Mouse (Mus musculus) CH12.LX (cell line): ENCODE measurements at regions not wholly inside any gene's neighbourhood (a gene's known extent, or its start where the extent isn't known, plus 50 kb on each side); places are given as distances from the start of the nearest gene placed in this dataset.

Source experiments
- DNase-seq: peaks from one replicate; pipeline ENCODE4 v3.0.0-alpha.2; 2013; ENCODE audit errors: extremely low read depth
- H3K27ac ChIP-seq: 2 replicates; pipeline ENCODE4 v1.5.1; 2012; ENCODE audit warnings: low read depth, mild to moderate bottlenecking, control low read depth, moderate library complexity; ENCODE audit not compliant: insufficient read depth
- H3K27me3 ChIP-seq: replicated peaks from 2 replicates; pipeline ENCODE3; 2012; ENCODE audit warnings: inconsistent platforms
- H3K36me3 ChIP-seq, 2 experiments: replicated peaks in 1 of 2; 2 replicates each; pipeline versions ENCODE3 to v1.6.1; 2012; ENCODE audit warnings: inconsistent platforms in 1 of 2, low read length in 1 of 2, mild to moderate bottlenecking in 1 of 2, mixed read lengths in 1 of 2, moderate library complexity in 1 of 2; ENCODE audit not compliant: control insufficient read depth in 1 of 2, insufficient read depth in 1 of 2
- H3K4me1 ChIP-seq, 2 experiments: 2 replicates each; pipeline ENCODE4 v1.6.1; 2012; ENCODE audit warnings: inconsistent platforms in 1 of 2, moderate library complexity in 1 of 2; ENCODE audit not compliant: insufficient read depth in 2 of 2, control insufficient read depth in 1 of 2
- H3K4me2 ChIP-seq: 2 replicates; pipeline ENCODE4 v1.6.1; 2012; ENCODE audit warnings: low read depth, mild to moderate bottlenecking, control low read depth; ENCODE audit not compliant: poor library complexity, insufficient read depth, severe bottlenecking
- H3K4me3 ChIP-seq, 3 experiments: fragments of 150-350 bp in 1 of 3; sonication (generic) in 1 of 3; replicated peaks in 1 of 3; 2 replicates each; pipeline versions ENCODE3 to v1.5.1; 2011 to 2012; ENCODE audit warnings: low read depth in 2 of 3, low read length in 2 of 3, mild to moderate bottlenecking in 2 of 3, moderate library complexity in 2 of 3, control low read depth in 1 of 3, improper control_type of control experiment in 1 of 3, inconsistent platforms in 1 of 3, mixed read lengths in 1 of 3; ENCODE audit not compliant: poor library complexity in 1 of 3
- H3K79me2 ChIP-seq: replicated peaks from 2 replicates; pipeline ENCODE4 v1.6.1; 2012; ENCODE audit warnings: mild to moderate bottlenecking, moderate library complexity; ENCODE audit not compliant: control insufficient read depth, poor library complexity, insufficient read depth, severe bottlenecking; ENCODE audit errors: extremely low read depth
- H3K9ac ChIP-seq: 2 replicates; pipeline ENCODE4 v1.6.1; 2012; ENCODE audit warnings: low read depth, mild to moderate bottlenecking, control low read depth, moderate library complexity; ENCODE audit not compliant: insufficient read depth
- H3K9me3 ChIP-seq: replicated peaks from 2 replicates; pipeline ENCODE3; 2012; ENCODE audit warnings: low read length, inconsistent platforms, mixed read lengths
- CHD1 ChIP-seq: IDR thresholded peaks from 2 replicates; pipeline ENCODE4 v1.6.1; 2012; ENCODE audit warnings: low read depth, low read length, improper control_type of control experiment, inconsistent platforms
- CHD2 ChIP-seq: IDR thresholded peaks from 2 replicates; pipeline ENCODE4 v1.6.1; 2011; ENCODE audit warnings: low read length, improper control_type of control experiment
- CTCF ChIP-seq, 2 experiments: IDR thresholded peaks in 1 of 2; conservative IDR thresholded peaks in 1 of 2; 2 replicates each; pipeline ENCODE4 v1.5.1; 2011 to 2012; ENCODE audit warnings: low read depth in 2 of 2, low read length in 2 of 2, improper control_type of control experiment in 1 of 2, inconsistent platforms in 1 of 2, mild to moderate bottlenecking in 1 of 2, moderate library complexity in 1 of 2
- E2F4 ChIP-seq: IDR thresholded peaks from 2 replicates; pipeline ENCODE4 v1.6.1; 2011; ENCODE audit warnings: low read depth, low read length, improper control_type of control experiment; ENCODE audit not compliant: insufficient replicate concordance
- ELF1 ChIP-seq: IDR thresholded peaks from 2 replicates; pipeline ENCODE4 v1.6.1; 2014; ENCODE audit warnings: low read depth, mild to moderate bottlenecking, inconsistent platforms, low read length, improper control_type of control experiment
- EP300 ChIP-seq: IDR thresholded peaks from 2 replicates; pipeline ENCODE4 v1.6.1; 2011; ENCODE audit warnings: low read length, improper control_type of control experiment
- GABPA ChIP-seq: IDR thresholded peaks from 2 replicates; pipeline ENCODE4 v1.6.1; 2012; ENCODE audit warnings: low read depth, low read length, improper control_type of control experiment, inconsistent platforms; ENCODE audit not compliant: insufficient replicate concordance
- HCFC1 ChIP-seq: IDR thresholded peaks from 2 replicates; pipeline ENCODE4 v1.6.1; 2012; ENCODE audit warnings: low read depth, mild to moderate bottlenecking, inconsistent platforms, low read length, improper control_type of control experiment
- JUN ChIP-seq: IDR thresholded peaks from 2 replicates; pipeline ENCODE4 v1.6.1; 2011; ENCODE audit warnings: low read depth, mild to moderate bottlenecking, low read length, improper control_type of control experiment, moderate library complexity; ENCODE audit not compliant: insufficient read depth
- JUND ChIP-seq: conservative IDR thresholded peaks from 2 replicates; pipeline ENCODE4 v1.6.1; 2011; ENCODE audit warnings: low read depth, low read length, improper control_type of control experiment
- MAX ChIP-seq: IDR thresholded peaks from 2 replicates; pipeline ENCODE4 v1.6.1; 2011; ENCODE audit warnings: low read length, improper control_type of control experiment
- MAZ ChIP-seq: IDR thresholded peaks from 2 replicates; pipeline ENCODE4 v1.6.1; 2012; ENCODE audit warnings: low read depth, mild to moderate bottlenecking, inconsistent platforms, low read length, improper control_type of control experiment, moderate library complexity
- MXI1 ChIP-seq: IDR thresholded peaks from 2 replicates; pipeline ENCODE4 v1.6.1; 2011; ENCODE audit warnings: mild to moderate bottlenecking, low read depth, low read length, improper control_type of control experiment
- MYC ChIP-seq: IDR thresholded peaks from 2 replicates; pipeline ENCODE4 v1.6.1; 2011; ENCODE audit warnings: low read depth, mild to moderate bottlenecking, improper control_type of control experiment, low read length
- NELFE ChIP-seq: IDR thresholded peaks from 2 replicates; pipeline ENCODE4 v1.6.1; 2011; ENCODE audit warnings: low read depth, low read length, improper control_type of control experiment
- NRF1 ChIP-seq: IDR thresholded peaks from 2 replicates; pipeline ENCODE4 v1.6.1; 2014; ENCODE audit warnings: low read depth, mild to moderate bottlenecking, inconsistent platforms, low read length, improper control_type of control experiment, moderate library complexity
- PAX5 ChIP-seq: IDR thresholded peaks from 2 replicates; pipeline ENCODE4 v1.6.1; 2012; ENCODE audit warnings: low read length, inconsistent platforms, mixed read lengths
- POLR2A ChIP-seq: IDR thresholded peaks from 2 replicates; pipeline ENCODE4 v1.6.1; 2011; ENCODE audit warnings: low read depth, mild to moderate bottlenecking, improper control_type of control experiment, low read length
- RAD21 ChIP-seq: IDR thresholded peaks from 2 replicates; pipeline ENCODE4 v1.6.1; 2011; ENCODE audit warnings: low read depth, mild to moderate bottlenecking, low read length, improper control_type of control experiment, moderate library complexity
- RCOR1 ChIP-seq: conservative IDR thresholded peaks from 2 replicates; pipeline ENCODE4 v1.6.1; 2012; ENCODE audit warnings: low read depth, mild to moderate bottlenecking, inconsistent platforms, low read length, improper control_type of control experiment
- SIN3A ChIP-seq: IDR thresholded peaks from 2 replicates; pipeline ENCODE4 v1.6.1; 2012; ENCODE audit warnings: low read length, improper control_type of control experiment, inconsistent platforms
- SMC3 ChIP-seq: IDR thresholded peaks from 2 replicates; pipeline ENCODE4 v1.6.1; 2011; ENCODE audit warnings: low read depth, low read length, improper control_type of control experiment
- UBTF ChIP-seq: IDR thresholded peaks from 2 replicates; pipeline ENCODE4 v1.6.1; 2012; ENCODE audit warnings: low read depth, mild to moderate bottlenecking, inconsistent platforms, low read length, improper control_type of control experiment, moderate library complexity
- USF1 ChIP-seq: IDR thresholded peaks from 2 replicates; pipeline ENCODE4 v1.6.1; 2014; ENCODE audit warnings: low read depth, mild to moderate bottlenecking, inconsistent platforms, low read length, improper control_type of control experiment
- ZC3H11A ChIP-seq: IDR thresholded peaks from 2 replicates; pipeline ENCODE4 v1.6.1; 2012; ENCODE audit warnings: low read depth, mild to moderate bottlenecking, inconsistent platforms, low read length, improper control_type of control experiment
- ZNF384 ChIP-seq: IDR thresholded peaks from 2 replicates; pipeline ENCODE4 v1.6.1; 2012; ENCODE audit warnings: low read depth, low read length, improper control_type of control experiment, inconsistent platforms
- dilution Hi-C: fragments of 300-500 bp; cut with MboI; formaldehyde crosslinking; loops from 2 replicates; pipeline ENCODE4 v1.14.3; 2020; ENCODE audit warnings: low sequenced_read_pairs; ENCODE audit not compliant: extremely low pct_unique_long_range_greater_than_20kb, extremely low pct_ligation_motif_present
- in situ Hi-C: fragments of 300-500 bp; cut with MboI; formaldehyde crosslinking; loops from 3 replicates; pipeline ENCODE4 v1.14.3; 2019; ENCODE audit warnings: low sequenced_read_pairs, low pct_ligation_motif_present, low pct_unique_long_range_greater_than_20kb, mixed read lengths

DNA sequence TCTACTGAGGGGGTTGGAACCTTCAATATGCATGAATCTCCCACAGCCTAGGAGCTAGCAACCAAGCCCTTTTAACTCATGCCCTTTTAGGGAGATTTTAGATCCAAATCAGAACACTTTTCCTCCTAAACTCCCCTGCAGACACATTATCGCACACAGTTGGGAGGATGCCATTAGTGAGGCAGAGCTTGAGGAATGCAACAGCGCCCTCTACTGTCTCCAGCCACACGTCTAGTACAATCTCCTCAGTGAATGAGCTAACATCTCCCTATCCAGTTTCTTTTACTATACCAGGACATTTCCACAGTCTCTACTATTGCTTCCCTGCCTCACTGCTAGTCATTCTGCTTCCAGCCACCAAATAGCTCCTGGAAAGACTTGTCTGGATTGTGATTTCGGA lies 59.3 kb downstream of the 1700080O16Rik start:
- Histone ChIP-seq H3K4me3 (no peak overlapping the region), H3K4me1 (no peaks in the 10 kb centered on the region), H3K36me3 (no peaks in the 10 kb centered on the region), H3K9ac (no peak overlapping the region), H3K27ac (no peak overlapping the region), H3K9me3 (no peaks in the 10 kb centered on the region), H3K4me2 (no peak overlapping the region), H3K79me2 (no peaks in the 10 kb centered on the region), H3K27me3 (no peaks in the 10 kb centered on the region)
- peak; percentile 58 for DNase-seq
- dilution Hi-C loops (no loop called here), in situ Hi-C loops (no loop called here)
- TF ChIP-seq EP300: no peak
- TF ChIP-seq UBTF: no peak
- TF ChIP-seq E2F4: no peak
- no peak for TF ChIP-seq MAZ
- TF ChIP-seq MAX: no peak
- TF ChIP-seq CHD1: no peak
- TF ChIP-seq NELFE: no peak
- TF ChIP-seq POLR2A: no peak
- peak; percentile 58 for TF ChIP-seq RAD21
- peak; percentile 49 for TF ChIP-seq SMC3
- no peak for TF ChIP-seq GABPA
- TF ChIP-seq PAX5: no peak
- no peak for TF ChIP-seq MXI1
- TF ChIP-seq CTCF (conservative IDR thresholded peaks at IDR 0.05 in 1 of 2, IDR thresholded peaks at IDR 0.05 in 1 of 2; ENCODE audit: low read depth in 2 of 2, low read length in 2 of 2): peak; percentile 45 to 67
- TF ChIP-seq HCFC1: no peak
- no peak for TF ChIP-seq SIN3A
- TF ChIP-seq ZC3H11A: no peak
- TF ChIP-seq JUND: no peak
- TF ChIP-seq NRF1: no peak
- no peak for TF ChIP-seq ZNF384
- no peak for TF ChIP-seq JUN
- TF ChIP-seq ELF1: no peak
- no peak for TF ChIP-seq MYC
- no peak for TF ChIP-seq RCOR1

- Histone ChIP-seq H3K4me3 (no peak overlapping the region), H3K27me3 (no peaks in the 10 kb centered on the region), H3K36me3 (no peaks in the 10 kb centered on the region), H3K9me3 (no peaks in the 10 kb centered on the region), H3K4me1 (no peaks in the 10 kb centered on the region), H3K9ac (no peak overlapping the region), H3K4me2 (no peak overlapping the region), H3K27ac (no peak overlapping the region), H3K79me2 (no peaks in the 10 kb centered on the region)
- in situ Hi-C loops (no loop called here), dilution Hi-C loops (no loop called here)
- TF ChIP-seq USF1: no peak
- TF ChIP-seq NRF1: no peak
- TF ChIP-seq RAD21: no peak
- TF ChIP-seq CHD2: no peak
- no peak for DNase-seq
Observed at GRCm38 (mm10) chrX:51911566-51911965, 61.0 kb downstream of the 1700080O16Rik start.
